ENCODE assay signal across 50 mouse cellular contexts in the genomic region with DNA sequence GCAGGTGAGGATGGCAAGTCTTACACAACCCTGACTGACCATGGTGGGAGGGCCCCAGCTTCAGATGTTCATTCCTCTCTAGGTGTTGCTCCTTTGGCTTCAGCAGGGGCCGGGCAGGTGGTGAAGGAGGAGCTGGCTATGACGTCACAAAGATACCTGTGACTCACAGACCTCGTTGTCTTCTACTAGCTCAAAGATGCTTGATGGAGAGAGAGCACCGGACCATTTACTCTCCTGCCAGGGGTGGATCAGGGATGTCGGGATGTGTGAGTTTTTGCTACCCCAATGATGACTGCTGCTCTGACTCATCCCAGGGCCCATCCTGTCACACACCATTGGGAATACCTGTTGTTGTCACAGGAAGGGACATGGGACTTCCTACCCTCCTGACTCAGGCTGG. TPM values are rescaled to one million over a fixed set of nuclear protein-coding genes. Genes with fewer than 3 reads are reported as not detected.
"Had no signal": no experiment of that assay in that cellular context is flagged by ENCODE, and none has a peak within 500 bp of the region (broad histone marks: within the 10 kb centered on the region; RNA-seq: fewer than 3 reads in every experiment).

Gene Iqcf3, minus strand, starts transcription at position 101 of the 400 bp plus-strand sequence.

- H3K27ac ChIP-seq: heart, embryonic 10.5 days; heart, embryonic 13.5 days; heart, embryonic 15.5 days; hindbrain, embryonic 10.5 days; hindbrain, embryonic 12.5 days; hindbrain, embryonic 13.5 days; hindbrain, embryonic 14.5 days; hindbrain, embryonic 15.5 days; hindbrain, postnatal 0 days; intestine, embryonic 15.5 days; kidney, embryonic 15.5 days; kidney, postnatal 0 days; layer of hippocampus, adult 2 months had no signal

- H3K4me1 ChIP-seq: heart, embryonic 12.5 days; heart, embryonic 13.5 days; heart, embryonic 15.5 days; hindbrain, embryonic 10.5 days; hindbrain, embryonic 12.5 days; hindbrain, embryonic 13.5 days; hindbrain, embryonic 15.5 days had no signal

- H3K4me2 ChIP-seq: heart, embryonic 11.5 days; heart, embryonic 12.5 days; heart, embryonic 13.5 days; heart, embryonic 15.5 days; hindbrain, embryonic 12.5 days; hindbrain, embryonic 13.5 days; hindbrain, embryonic 14.5 days; hindbrain, embryonic 15.5 days; intestine, embryonic 15.5 days; kidney, embryonic 15.5 days had no signal

- H3K4me3 ChIP-seq: heart, embryonic 10.5 days; heart, embryonic 12.5 days; heart, embryonic 13.5 days; heart, embryonic 15.5 days; hindbrain, embryonic 10.5 days; hindbrain, embryonic 12.5 days; hindbrain, embryonic 13.5 days; hindbrain, embryonic 15.5 days; intestine, embryonic 15.5 days; kidney, embryonic 15.5 days; layer of hippocampus, adult 2 months had no signal

- H3K27me3 ChIP-seq: heart, embryonic 12.5 days; heart, embryonic 13.5 days; heart, embryonic 15.5 days; hindbrain, embryonic 12.5 days; hindbrain, embryonic 13.5 days; hindbrain, embryonic 15.5 days; intestine, embryonic 15.5 days; kidney, embryonic 15.5 days had no signal

- H3K9ac ChIP-seq: heart, embryonic 12.5 days; heart, embryonic 13.5 days; heart, embryonic 15.5 days; hindbrain, embryonic 12.5 days; hindbrain, embryonic 13.5 days; hindbrain, embryonic 14.5 days; hindbrain, embryonic 15.5 days; intestine, embryonic 15.5 days; kidney, embryonic 15.5 days had no signal

- ATAC-seq: hindbrain, embryonic 16.5 days; hindbrain, postnatal 0 days; inflammation-experienced regulatory T-cells, adult 6 months; intestine, embryonic 15.5 days; intestine, embryonic 16.5 days; intestine, postnatal 0 days had no signal

- H3K9me3 ChIP-seq: heart, embryonic 10.5 days; heart, embryonic 12.5 days; heart, embryonic 13.5 days; heart, embryonic 15.5 days; hindbrain, embryonic 10.5 days; hindbrain, embryonic 12.5 days; hindbrain, embryonic 13.5 days; hindbrain, embryonic 15.5 days; intestine, embryonic 15.5 days; kidney, embryonic 15.5 days had no signal

- H3K36me3 ChIP-seq: heart, embryonic 10.5 days; heart, embryonic 12.5 days; heart, embryonic 13.5 days; heart, embryonic 15.5 days; hindbrain, embryonic 10.5 days; hindbrain, embryonic 12.5 days; hindbrain, embryonic 13.5 days; hindbrain, embryonic 15.5 days; intestine, embryonic 15.5 days; kidney, embryonic 15.5 days had no signal

- DNase-seq: heart, postnatal 10 days; heart, postnatal 14 days; heart, postnatal 4 days; kidney, adult 11 months; kidney, adult 18-20 months; kidney, adult 2 months; kidney, adult 8-10 months; kidney, adult 9 months; kidney, postnatal 10 days; kidney, postnatal 14 days; kidney, postnatal 25 days; kidney, postnatal 36 days; kidney, postnatal 4 days; layer of hippocampus, adult 9-11 months; layer of hippocampus, postnatal 36 days had no signal

RNA-seq across cellular contexts. Expression of gene Iqcf3, which starts in this region (rescaled TPM):
- total RNA-seq: heart, postnatal 10 days; heart, postnatal 14 days; heart, postnatal 25 days; heart, postnatal 4 days; hematopoietic stem cell, adult 5-6 weeks; hindbrain, postnatal 0 days; layer of hippocampus, adult 18-20 months; layer of hippocampus, adult 2 months; layer of hippocampus, adult 8-10 months; layer of hippocampus, postnatal 10 days; layer of hippocampus, postnatal 14 days; layer of hippocampus, postnatal 25 days; layer of hippocampus, postnatal 36 days; left cerebral cortex, adult 18-20 months had no signal
- polyA plus RNA-seq: heart, embryonic 10.5 days; heart, embryonic 11.5 days; heart, embryonic 12.5 days; heart, embryonic 13.5 days; heart, embryonic 14.5 days; heart, embryonic 15.5 days; heart, embryonic 16.5 days; heart, postnatal 0 days; hindbrain, embryonic 10.5 days; hindbrain, embryonic 11.5 days; hindbrain, embryonic 12.5 days; hindbrain, embryonic 13.5 days; hindbrain, embryonic 14.5 days; hindbrain, embryonic 15.5 days; hindbrain, embryonic 16.5 days; hindbrain, postnatal 0 days; inflammation-experienced regulatory T-cells, adult 6 months; intestine, embryonic 14.5 days; intestine, embryonic 15.5 days; intestine, embryonic 16.5 days; intestine, postnatal 0 days; kidney, embryonic 14.5 days; kidney, embryonic 15.5 days; kidney, embryonic 16.5 days; kidney, postnatal 0 days; large intestine, adult 2 months had no signal
